Mouse (Mus musculus): ENCODE results near the gene Gins1.

DNA sequence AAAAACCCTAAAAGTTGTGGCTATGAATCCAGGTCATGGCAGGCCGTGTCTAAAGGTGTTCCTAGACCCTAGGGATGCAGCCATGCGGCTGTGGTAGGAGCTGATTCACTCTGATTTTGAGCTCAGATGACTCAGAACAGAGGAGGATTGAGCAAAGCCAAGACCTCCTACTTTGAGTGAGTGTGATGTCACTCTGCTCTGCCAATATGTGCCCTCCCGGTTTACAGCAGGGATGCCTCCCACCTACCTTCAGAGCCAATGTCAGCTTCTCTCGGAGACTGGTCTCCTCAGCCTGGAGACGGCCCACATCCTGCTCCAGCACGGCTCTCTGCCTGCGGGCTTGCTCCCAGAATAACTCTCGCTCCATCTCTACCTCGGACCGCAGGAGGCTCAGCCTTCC, 54.3 kb downstream of the Gins1 start:
- no peak for TF ChIP-seq POLR2A (IDR thresholded peaks at IDR 0.05; ENCODE audit: insufficient read length, low read depth)
- no peak for TF ChIP-seq POLR2AphosphoS2 (IDR thresholded peaks at IDR 0.05; ENCODE audit: insufficient read length, low read depth)
- TF ChIP-seq E2F4 (IDR thresholded peaks at IDR 0.05; ENCODE audit: insufficient read depth) = no peak
- TF ChIP-seq USF1 (IDR thresholded peaks at IDR 0.05; ENCODE audit: low read depth) = no peak
- TF ChIP-seq MAX (IDR thresholded peaks at IDR 0.05; ENCODE audit: low read depth) = no peak
- no peak for TF ChIP-seq REST (IDR thresholded peaks at IDR 0.05; ENCODE audit: insufficient read depth, insufficient read length)
- no peak for TF ChIP-seq TCF12 (IDR thresholded peaks at IDR 0.05; ENCODE audit: insufficient read depth, poor library complexity, severe bottlenecking)
- no peak for TF ChIP-seq MYOG (IDR thresholded peaks at IDR 0.05; ENCODE audit: control insufficient read depth in 1 of 3, insufficient read depth in 1 of 3, insufficient read length in 2 of 3, low read depth in 2 of 3)
- TF ChIP-seq MYOD1 (IDR thresholded peaks at IDR 0.05; ENCODE audit: control insufficient read depth in 1 of 3, insufficient read length in 2 of 3, low read depth in 2 of 3) = no peak
- no peak for TF ChIP-seq CEBPB (IDR thresholded peaks at IDR 0.05; ENCODE audit: insufficient read depth, poor library complexity, severe bottlenecking)
- no peak for TF ChIP-seq SRF (IDR thresholded peaks at IDR 0.05; ENCODE audit: control insufficient read depth, insufficient read length, low read depth)

Data from myocyte (in vitro differentiated cells).